Mouse (Mus musculus): Measurements from ENCODE around the gene 4930447C04Rik. TPM values are rescaled to one million over a fixed set of nuclear protein-coding genes. Genes with fewer than 3 reads are reported as not detected.

Gene 4930447C04Rik
- 1.6 and 2.6 TPM in 2 replicates for polyA plus RNA-seq (2015; fragmentation: Nextera tagmentation; extraction: Ambion mirVana)

- WGBS: 2% methylated on average over 39 of the region's 39 CpGs
- H3K4me2 ChIP-seq: peak within 1 kb of the TSS; percentile 27; the same call in 1 of the 2 replicates
- H3K4me3 ChIP-seq (replicated peaks): peak within 1 kb of the TSS; percentile 9; the same call in 1 of the 2 replicates
Observed at GRCm38 (mm10) chr12:72940071-72940821, at the start of gene 4930447C04Rik. Gene 4930447C04Rik, minus strand, starts transcription at chr12:72940774.

GRCm38 (mm10) chr12:72983071-72983857 is 42.7 kb upstream of the 4930447C04Rik start:
- ATAC-seq (ENCODE audit: insufficient read depth, low FRiP score, low read depth): no peak
- no peak overlapping the region for H3K4me2 ChIP-seq
- 67% methylated on average over 8 of the region's 8 CpGs for WGBS
- no peaks in the 10 kb centered on the region for H3K9me3 ChIP-seq
- 0 out of 2 replicates have a peak overlapping the region, but pooled peaks have one; percentile 8 for H3K27ac ChIP-seq
- no peak overlapping the region for H3K4me3 ChIP-seq (replicated peaks)
- no peaks in the 10 kb centered on the region for H3K4me1 ChIP-seq
- no peak overlapping the region for H3K9ac ChIP-seq
- no peaks in the 10 kb centered on the region for H3K36me3 ChIP-seq
- no peaks in the 10 kb centered on the region for H3K27me3 ChIP-seq (replicated peaks)

More at GRCm38 (mm10) chr12:72940071-72940821, at the start of gene 4930447C04Rik:
- no peak for ATAC-seq (ENCODE audit: insufficient read depth, low FRiP score, low read depth)
- peaks cover 90% of the 10 kb centered on the region for H3K27me3 ChIP-seq (replicated peaks)
- H3K9me3 ChIP-seq: no peaks in the 10 kb centered on the region
- no peak within 1 kb of the TSS for H3K9ac ChIP-seq
- no peaks in the 10 kb centered on the region for H3K36me3 ChIP-seq
- H3K27ac ChIP-seq: no peak within 1 kb of the TSS
- H3K4me1 ChIP-seq: peaks cover 9% of the 10 kb centered on the region

GRCm38 (mm10) chr12:72982616-72983015 is 42.0 kb upstream of the 4930447C04Rik start:
- no peaks in the 10 kb centered on the region for H3K27me3 ChIP-seq (replicated peaks)
- no peak for ATAC-seq (ENCODE audit: insufficient read depth, low FRiP score, low read depth)
- no peak overlapping the region for H3K4me2 ChIP-seq
- H3K27ac ChIP-seq: no peak overlapping the region
- H3K9me3 ChIP-seq: no peaks in the 10 kb centered on the region
- H3K9ac ChIP-seq: no peak overlapping the region
- H3K4me1 ChIP-seq: no peaks in the 10 kb centered on the region
- H3K4me3 ChIP-seq (replicated peaks): no peak overlapping the region
- WGBS: 70% methylated on average over 10 of the region's 10 CpGs
- no peaks in the 10 kb centered on the region for H3K36me3 ChIP-seq

- no peak overlapping the region for H3K4me2 ChIP-seq
- no peak overlapping the region for H3K27ac ChIP-seq
- H3K4me1 ChIP-seq: 0 out of 2 replicates have a peak, but pooled peaks cover 4% of the 10 kb centered on the region
- no peaks in the 10 kb centered on the region for H3K9me3 ChIP-seq
- 62% methylated on average over 5 of the region's 5 CpGs for WGBS
- H3K36me3 ChIP-seq: no peaks in the 10 kb centered on the region
- no peak overlapping the region for H3K4me3 ChIP-seq (replicated peaks)
- H3K27me3 ChIP-seq (replicated peaks): no peaks in the 10 kb centered on the region
- ATAC-seq (ENCODE audit: insufficient read depth, low FRiP score, low read depth): no peak
- no peak overlapping the region for H3K9ac ChIP-seq
Observed at GRCm38 (mm10) chr12:72979236-72979635, 38.7 kb upstream of the 4930447C04Rik start.

- Histone ChIP-seq H3K4me3 (replicated peaks) (no peak overlapping the region), H3K36me3 (no peaks in the 10 kb centered on the region), H3K4me1 (0 out of 2 replicates have a peak, but pooled peaks cover 4% of the 10 kb centered on the region), H3K9me3 (no peaks in the 10 kb centered on the region), H3K27me3 (replicated peaks) (no peaks in the 10 kb centered on the region), H3K27ac (no peak overlapping the region), H3K4me2 (no peak overlapping the region), H3K9ac (no peak overlapping the region)
- WGBS: 68% methylated on average over 3 of the region's 3 CpGs
- ATAC-seq (ENCODE audit: insufficient read depth, low FRiP score, low read depth): no peak
Observed at GRCm38 (mm10) chr12:72977851-72978250, 37.3 kb upstream of the 4930447C04Rik start.

GRCm38 (mm10) chr12:72976718-72977117 is 36.1 kb upstream of the 4930447C04Rik start:
- Histone ChIP-seq H3K36me3 (no peaks in the 10 kb centered on the region), H3K4me3 (replicated peaks) (no peak overlapping the region; the same call in 1 of the 2 replicates), H3K9me3 (no peaks in the 10 kb centered on the region), H3K4me2 (peak overlapping the region; percentile 42), H3K9ac (no peak overlapping the region), H3K27me3 (replicated peaks) (no peaks in the 10 kb centered on the region), H3K4me1 (0 out of 2 replicates have a peak, but pooled peaks cover 4% of the 10 kb centered on the region), H3K27ac (no peak overlapping the region)
- 2% methylated on average over 12 of the region's 12 CpGs for WGBS
- peak; percentile 71; the same call in 1 of the 2 replicates for ATAC-seq (ENCODE audit: insufficient read depth, low FRiP score, low read depth)

GRCm38 (mm10) chr12:72976172-72976571 is 35.6 kb upstream of the 4930447C04Rik start:
- Histone ChIP-seq H3K4me1 (0 out of 2 replicates have a peak, but pooled peaks cover 4% of the 10 kb centered on the region), H3K4me2 (peak overlapping the region; percentile 42), H3K9me3 (no peaks in the 10 kb centered on the region), H3K9ac (no peak overlapping the region), H3K27ac (no peak overlapping the region), H3K27me3 (replicated peaks) (no peaks in the 10 kb centered on the region), H3K4me3 (replicated peaks) (no peak overlapping the region; the same call in 1 of the 2 replicates), H3K36me3 (no peaks in the 10 kb centered on the region)
- ATAC-seq (ENCODE audit: insufficient read depth, low FRiP score, low read depth): no peak
- 12% methylated on average over 7 of the region's 7 CpGs for WGBS

- no peak for ATAC-seq (ENCODE audit: insufficient read depth, low FRiP score, low read depth)
Observed at GRCm38 (mm10) chr12:72973161-72973560, 32.6 kb upstream of the 4930447C04Rik start.

GRCm38 (mm10) chr12:72970620-72971019 is 30.0 kb upstream of the 4930447C04Rik start:
- Histone ChIP-seq H3K27me3 (replicated peaks) (peaks cover 3% of the 10 kb centered on the region; the same call in 1 of the 2 replicates), H3K36me3 (no peaks in the 10 kb centered on the region), H3K4me1 (no peaks in the 10 kb centered on the region), H3K9me3 (no peaks in the 10 kb centered on the region), H3K9ac (no peak overlapping the region), H3K27ac (no peak overlapping the region), H3K4me3 (replicated peaks) (no peak overlapping the region), H3K4me2 (no peak overlapping the region)
- 68% methylated on average over 14 of the region's 14 CpGs for WGBS
- ATAC-seq (ENCODE audit: insufficient read depth, low FRiP score, low read depth): no peak

More at GRCm38 (mm10) chr12:72973161-72973560, 32.6 kb upstream of the 4930447C04Rik start:
- H3K4me1 ChIP-seq: 0 out of 2 replicates have a peak, but pooled peaks cover 4% of the 10 kb centered on the region
- H3K27ac ChIP-seq: no peak overlapping the region
- H3K4me3 ChIP-seq (replicated peaks): no peak overlapping the region
- no peaks in the 10 kb centered on the region for H3K36me3 ChIP-seq
- peaks cover 3% of the 10 kb centered on the region; the same call in 1 of the 2 replicates for H3K27me3 ChIP-seq (replicated peaks)
- no peak overlapping the region for H3K4me2 ChIP-seq
- WGBS: 5% methylated on average over 6 of the region's 6 CpGs
- no peaks in the 10 kb centered on the region for H3K9me3 ChIP-seq
- no peak overlapping the region for H3K9ac ChIP-seq

- Histone ChIP-seq H3K4me2 (no peak overlapping the region), H3K9me3 (no peaks in the 10 kb centered on the region), H3K27ac (no peak overlapping the region), H3K4me1 (no peaks in the 10 kb centered on the region), H3K4me3 (replicated peaks) (no peak overlapping the region), H3K27me3 (replicated peaks) (peaks cover 3% of the 10 kb centered on the region; the same call in 1 of the 2 replicates), H3K9ac (no peak overlapping the region), H3K36me3 (no peaks in the 10 kb centered on the region)
- no peak for ATAC-seq (ENCODE audit: insufficient read depth, low FRiP score, low read depth)
- WGBS: 82% methylated on average over 7 of the region's 7 CpGs
Observed at GRCm38 (mm10) chr12:72967541-72967940, 27.0 kb upstream of the 4930447C04Rik start.

GRCm38 (mm10) chr12:72962761-72963160 is 22.2 kb upstream of the 4930447C04Rik start:
- Histone ChIP-seq H3K9ac (no peak overlapping the region), H3K4me3 (replicated peaks) (no peak overlapping the region), H3K36me3 (no peaks in the 10 kb centered on the region), H3K9me3 (no peaks in the 10 kb centered on the region), H3K27ac (no peak overlapping the region), H3K4me2 (no peak overlapping the region), H3K4me1 (no peaks in the 10 kb centered on the region), H3K27me3 (replicated peaks) (no peaks in the 10 kb centered on the region)
- WGBS: 67% methylated on average over 6 of the region's 6 CpGs
- ATAC-seq (ENCODE audit: insufficient read depth, low FRiP score, low read depth): no peak
